25 mouse cellular contexts compared by ENCODE assay signal in the genomic region with DNA sequence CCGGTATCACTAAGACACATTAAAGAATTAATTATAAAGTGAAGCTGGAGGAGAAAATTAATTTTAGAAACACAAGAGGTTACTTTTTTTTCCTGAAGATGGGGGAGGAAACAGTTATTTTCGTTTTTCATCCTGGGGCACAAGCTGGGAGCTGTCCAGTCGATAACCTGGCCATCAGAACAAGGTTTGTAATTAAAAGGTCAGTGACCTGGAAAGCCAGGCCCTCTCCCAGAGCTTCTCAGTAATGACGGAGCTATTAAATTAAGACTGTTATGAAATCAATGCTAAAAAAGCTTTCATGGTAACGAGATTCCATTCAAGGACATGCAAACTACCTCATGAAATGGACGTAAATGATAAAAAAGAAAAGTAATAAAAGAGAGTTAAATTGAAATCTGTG.
DNase-seq lines count a peak whose midpoint lies in the region; ATAC-seq and TF ChIP-seq lines count a peak whose summit lies in the region.
"Had no signal": no experiment of that assay in that cellular context is flagged by ENCODE, and none has a peak within 500 bp of the region (broad histone marks: within the 10 kb centered on the region; RNA-seq: fewer than 3 reads in every experiment).

No protein-coding gene starts in this region.

- ATAC-seq in kidney, embryonic 14.5 days (ENCODE audit: low FRiP score, low TSS enrichment): no peak
- ATAC-seq in liver, embryonic 11.5 days (replicated peaks; ENCODE audit: low FRiP score): no peak
- ATAC-seq: forebrain, embryonic 14.5 days; forebrain, postnatal 0 days; Patski had no signal

- H3K4me3 ChIP-seq in kidney, embryonic 14.5 days (ENCODE audit: low read length): no peak overlapping the region
- H3K4me3 ChIP-seq in liver, adult 2 months (ENCODE audit: insufficient read depth, low read depth, low read length): no peak overlapping the region
- H3K4me3 ChIP-seq in liver, embryonic 11.5 days (ENCODE audit: low read depth, low read length): no peak overlapping the region
- no peak overlapping the region for H3K4me3 ChIP-seq in embryonic facial prominence, embryonic 10.5 days
- H3K4me3 ChIP-seq: embryonic facial prominence, embryonic 12.5 days; embryonic facial prominence, embryonic 15.5 days; gastrocnemius, adult 2 months had no signal

- no peaks in the 10 kb centered on the region for H3K27me3 ChIP-seq in kidney, embryonic 14.5 days (ENCODE audit: control insufficient read depth, insufficient read depth, low read length)
- no peaks in the 10 kb centered on the region for H3K27me3 ChIP-seq in liver, adult 2 months (ENCODE audit: control insufficient read depth, insufficient read depth, low read length)
- no peaks in the 10 kb centered on the region for H3K27me3 ChIP-seq in liver, embryonic 11.5 days (replicated peaks; ENCODE audit: control insufficient read depth, insufficient read depth, low read length)
- H3K27me3 ChIP-seq in embryonic facial prominence, embryonic 10.5 days (replicated peaks; ENCODE audit: low read depth, poor library complexity, severe bottlenecking): no peaks in the 10 kb centered on the region
- H3K27me3 ChIP-seq: CH12.LX; embryonic facial prominence, embryonic 12.5 days; embryonic facial prominence, embryonic 15.5 days; Patski had no signal

- peak overlapping the region; percentile 14; the same call in 1 of the 2 replicates for H3K27ac ChIP-seq in kidney, embryonic 14.5 days (ENCODE audit: low read depth, low read length)
- H3K27ac ChIP-seq in liver, adult 2 months (replicated peaks; ENCODE audit: insufficient read depth, low read depth, low read length): no peak overlapping the region
- no peak overlapping the region for H3K27ac ChIP-seq in liver, embryonic 11.5 days (ENCODE audit: low read depth, low read length)
- 0 out of 2 replicates have a peak overlapping the region, but pooled peaks have one; percentile 30 for H3K27ac ChIP-seq in embryonic facial prominence, embryonic 10.5 days (replicated peaks)
- H3K27ac ChIP-seq: embryonic facial prominence, embryonic 12.5 days; embryonic facial prominence, embryonic 15.5 days; gastrocnemius, adult 2 months; hindbrain, embryonic 14.5 days had no signal

- no peak overlapping the region for H3K9ac ChIP-seq in kidney, embryonic 14.5 days (ENCODE audit: low read depth, low read length)
- no peak overlapping the region for H3K9ac ChIP-seq in liver, adult 2 months (ENCODE audit: low read depth, low read length)
- no peak overlapping the region for H3K9ac ChIP-seq in liver, embryonic 11.5 days (ENCODE audit: low read depth, low read length)
- H3K9ac ChIP-seq: embryonic facial prominence, embryonic 12.5 days; embryonic facial prominence, embryonic 15.5 days; forebrain, postnatal 0 days; hindbrain, embryonic 14.5 days had no signal

- peaks cover 28% of the 10 kb centered on the region for H3K4me1 ChIP-seq in kidney, embryonic 14.5 days (ENCODE audit: control insufficient read depth, insufficient read depth, low read length)
- H3K4me1 ChIP-seq in liver, adult 2 months (ENCODE audit: control insufficient read depth, insufficient read depth, low read length): peaks cover 7% of the 10 kb centered on the region
- 0 out of 2 replicates have a peak, but pooled peaks cover 3% of the 10 kb centered on the region for H3K4me1 ChIP-seq in liver, embryonic 11.5 days (replicated peaks; ENCODE audit: control insufficient read depth, insufficient read depth, low read length)
- H3K4me1 ChIP-seq in embryonic facial prominence, embryonic 10.5 days: peaks cover 68% of the 10 kb centered on the region

- no peaks in the 10 kb centered on the region for H3K9me3 ChIP-seq in kidney, embryonic 14.5 days (ENCODE audit: control insufficient read depth, low read length)
- no peaks in the 10 kb centered on the region for H3K9me3 ChIP-seq in liver, embryonic 11.5 days (ENCODE audit: control insufficient read depth, low read length)
- no peaks in the 10 kb centered on the region for H3K9me3 ChIP-seq in embryonic facial prominence, embryonic 10.5 days
- H3K9me3 ChIP-seq: embryonic facial prominence, embryonic 12.5 days; embryonic facial prominence, embryonic 15.5 days; G1E had no signal

- peaks cover 6% of the 10 kb centered on the region; the same call in 1 of the 2 replicates for H3K36me3 ChIP-seq in kidney, embryonic 14.5 days (ENCODE audit: control insufficient read depth, insufficient read depth, low read length)
- H3K36me3 ChIP-seq in liver, adult 2 months (ENCODE audit: control insufficient read depth, insufficient read depth, low read length): peaks cover 4% of the 10 kb centered on the region; the same call in 1 of the 2 replicates
- H3K36me3 ChIP-seq in liver, embryonic 11.5 days (ENCODE audit: control insufficient read depth, insufficient read depth, low read length): no peaks in the 10 kb centered on the region; the same call in 1 of the 2 replicates
- peaks cover 17% of the 10 kb centered on the region; the same call in 1 of the 2 replicates for H3K36me3 ChIP-seq in embryonic facial prominence, embryonic 10.5 days (replicated peaks)
- H3K36me3 ChIP-seq: embryonic facial prominence, embryonic 12.5 days; embryonic facial prominence, embryonic 15.5 days had no signal

- no peak overlapping the region for H3K4me2 ChIP-seq in kidney, embryonic 14.5 days (replicated peaks; ENCODE audit: low read depth, low read length)
- H3K4me2 ChIP-seq in liver, embryonic 11.5 days: no peak overlapping the region
- H3K4me2 ChIP-seq: embryonic facial prominence, embryonic 12.5 days; embryonic facial prominence, embryonic 15.5 days; heart, embryonic 11.5 days; hindbrain, embryonic 14.5 days had no signal

- no peak for TF ChIP-seq CTCF in liver, adult 2 months (IDR thresholded peaks at IDR 0.05; ENCODE audit: low read depth, low read length)

- 26% methylated on average over 6 of the region's 6 CpGs for WGBS in kidney, embryonic 14.5 days
- 26% methylated on average over 6 of the region's 6 CpGs for WGBS in liver, adult 2 months
- 65% methylated on average over 6 of the region's 6 CpGs for WGBS in liver, embryonic 11.5 days
- WGBS in embryonic facial prominence, embryonic 10.5 days: 39% methylated on average over 6 of the region's 6 CpGs

- DNase-seq in kidney, postnatal 36 days: no peak
- DNase-seq in liver, adult 2 months (ENCODE audit: extremely low read depth, low read depth, low spot score): peak; percentile 50
- DNase-seq in liver, embryonic 11.5 days (ENCODE audit: low spot score): no peak
- DNase-seq in embryonic facial prominence, embryonic 10.5 days (ENCODE audit: low spot score): no peak
- peak; percentile 67 for DNase-seq in retina, postnatal 1 day
- no peak for DNase-seq in right cerebral cortex, adult 18-20 months
- DNase-seq: adrenal gland, postnatal 10 days; adrenal gland, postnatal 36 days; B cell, adult 2 months; cerebellum, adult 18-20 months; cerebellum, adult 9-10 months; cerebellum, postnatal 14 days; forebrain, postnatal 0 days; gastrocnemius, adult 2 months; gastrocnemius, postnatal 14 days; heart, adult 11 months had no signal

- TF ChIP-seq POLR2A in liver, adult 2 months (IDR thresholded peaks at IDR 0.05; ENCODE audit: extremely low read depth, insufficient read depth, low read length): no peak

- H3K79me2 ChIP-seq in liver, adult 2 months (ENCODE audit: control insufficient read depth, insufficient read depth, low read length): peaks cover 24% of the 10 kb centered on the region

Comparison
In these comparisons a context has a peak if more than half of its experiments do, and no peak if none do; other contexts are left out.
1. DNase-seq: peak in liver, adult 2 months (single experiment) and retina, postnatal 1 day (single experiment); none in kidney, postnatal 36 days (0 of 2), liver, embryonic 11.5 days (single experiment), embryonic facial prominence, embryonic 10.5 days (single experiment) and right cerebral cortex, adult 18-20 months (single experiment).
2. H3K27ac ChIP-seq: peak in kidney, embryonic 14.5 days (single experiment) and embryonic facial prominence, embryonic 10.5 days (single experiment); none in liver, adult 2 months (single experiment) and liver, embryonic 11.5 days (single experiment).